Mouse (Mus musculus) ES-CJ7 (cell line): ENCODE measurements around the gene Ino80b.

ENCODE experiments used
- DNase-seq: peaks from one replicate; pipeline ENCODE4 v3.0.0; 2011; ENCODE audit warnings: low read depth, low spot score

Gene Ino80b

GRCm38 (mm10) chr6:83125331-83125730 lies at the start of gene Ino80b:
Gene Ino80b, minus strand, starts transcription at chr6:83125431.
- no peak for DNase-seq

GRCm38 (mm10) chr6:83172240-83172920 lies 47.1 kb upstream of the Ino80b start:
- no peak for DNase-seq

GRCm38 (mm10) chr6:83171063-83171462 lies 45.8 kb upstream of the Ino80b start:
- no peak for DNase-seq

- DNase-seq = no peak
These were observed 44.6 kb upstream of the Ino80b start for GRCm38 (mm10) chr6:83169872-83170271.

- peak; percentile 32 for DNase-seq
These were observed 41.0 kb upstream of the Ino80b start for GRCm38 (mm10) chr6:83166243-83166630.

GRCm38 (mm10) chr6:83165607-83166242 lies 40.5 kb upstream of the Ino80b start, which contains the start of gene Dctn1:
Gene Dctn1, plus strand, starts transcription at chr6:83165920.
- DNase-seq = peak; percentile 96

GRCm38 (mm10) chr6:83165026-83165606 lies 39.9 kb upstream of the Ino80b start:
- DNase-seq = no peak

- peak; percentile 91 for DNase-seq
These were observed 37.5 kb upstream of the Ino80b start for GRCm38 (mm10) chr6:83162701-83163100.

- peak; percentile 78 for DNase-seq
These were observed 36.9 kb upstream of the Ino80b start for GRCm38 (mm10) chr6:83161921-83162641.

- DNase-seq = no peak
These were observed 36.2 kb upstream of the Ino80b start for GRCm38 (mm10) chr6:83161442-83161841.

GRCm38 (mm10) chr6:83159456-83159855 lies 34.2 kb upstream of the Ino80b start:
- DNase-seq = peak; percentile 67

GRCm38 (mm10) chr6:83156259-83156684 lies 31.0 kb upstream of the Ino80b start, which contains the start of the genes Wdr54 and 1700003E16Rik:
Gene Wdr54, minus strand, starts transcription at chr6:83156397.
Gene 1700003E16Rik, plus strand, starts transcription at chr6:83156404.
- DNase-seq = peak; percentile 80

- no peak for DNase-seq
These were observed 30.5 kb upstream of the Ino80b start for GRCm38 (mm10) chr6:83155552-83156238.

GRCm38 (mm10) chr6:83153485-83153884 lies 28.3 kb upstream of the Ino80b start:
- no peak for DNase-seq

- no peak for DNase-seq
These were observed 27.8 kb upstream of the Ino80b start for GRCm38 (mm10) chr6:83153038-83153437.

GRCm38 (mm10) chr6:83151721-83152120 lies 26.5 kb upstream of the Ino80b start:
- no peak for DNase-seq

- DNase-seq = no peak
These were observed 22.0 kb upstream of the Ino80b start for GRCm38 (mm10) chr6:83147280-83147679.

GRCm38 (mm10) chr6:83145805-83146204 lies 20.6 kb upstream of the Ino80b start:
- DNase-seq = no peak

GRCm38 (mm10) chr6:83145209-83145608 lies 20.0 kb upstream of the Ino80b start:
- no peak for DNase-seq

GRCm38 (mm10) chr6:83142886-83143285 lies 17.7 kb upstream of the Ino80b start:
- DNase-seq = no peak

GRCm38 (mm10) chr6:83142211-83142731 lies 17.0 kb upstream of the Ino80b start:
- peak; percentile 58 for DNase-seq
